Mouse (Mus musculus) cerebellum, adult 2 months (tissue): ENCODE measurements around the gene Gm17555.

Experiments
- CTCF ChIP-seq: fragments of 200-500 bp; IDR thresholded peaks from 2 replicates; pipeline ENCODE4 v1.5.1; 2011; ENCODE audit warnings: low read depth, mild to moderate bottlenecking, control low read depth, low read length, moderate library complexity, borderline replicate concordance; ENCODE audit not compliant: insufficient read depth
- POLR2A ChIP-seq: fragments of 200-500 bp; IDR thresholded peaks from 2 replicates; pipeline ENCODE4 v1.6.1; 2011; ENCODE audit warnings: low read length, control low read depth, borderline replicate concordance; ENCODE audit not compliant: insufficient read depth

DNA sequence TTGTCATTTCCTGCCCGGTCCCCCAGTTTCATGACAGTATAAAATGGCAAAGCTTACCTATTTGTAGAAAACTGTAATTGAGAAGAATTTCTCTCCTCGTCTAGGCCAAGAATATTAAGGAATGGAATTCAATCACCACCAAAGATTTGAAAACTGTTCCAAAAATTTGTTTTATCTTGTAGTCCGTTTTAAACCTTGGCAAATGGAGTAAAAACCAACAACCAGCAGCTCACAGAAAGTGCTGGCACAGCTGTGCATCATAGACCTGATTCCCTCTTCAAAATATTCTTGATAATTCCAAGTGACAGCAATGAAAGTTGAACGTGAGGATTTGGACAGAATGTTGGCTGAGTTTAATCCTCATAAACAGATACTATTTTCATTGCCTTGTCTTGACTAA lies 23.6 kb upstream of the Gm17555 start:
- TF ChIP-seq CTCF (no peak), POLR2A (no peak)
